Mouse (Mus musculus) gastrocnemius, adult 8-10 months (tissue): ENCODE measurements around the gene Hcfc1. TPM values are rescaled to one million over a fixed set of nuclear protein-coding genes. Genes with fewer than 3 reads are reported as not detected.

ENCODE experiments used
- total RNA-seq, 4 experiments: library from RNA; stranded (reverse); gene quantifications; 2 replicates each; pipeline ENCODE4 v1.2.4; 2022

The Hcfc1 gene
- total RNA-seq, 4 experiments from 2014 or later: 29.8 to 34.0 (median 32.0) TPM

Other genes starting within 250 kb of the Hcfc1 start
- gene Abcd1, start 249.8 kb downstream of the Hcfc1 start, total RNA-seq: 10 to 100 TPM; 16.6 to 20.5 (median 19.7) TPM
- gene Plxnb3, start 209.3 kb downstream of the Hcfc1 start, total RNA-seq: under 1 TPM; 0.24 to 0.70 (median 0.39) TPM
- gene Srpk3, start 192.0 kb downstream of the Hcfc1 start, total RNA-seq: 10 to 100 TPM; 30.4 to 34.6 (median 32.5) TPM
- 100 to 1,000 TPM; 347 to 391 (median 361) TPM for gene Idh3g, start 179.5 kb downstream of the Hcfc1 start, total RNA-seq
- gene Ssr4, start 179.3 kb downstream of the Hcfc1 start, total RNA-seq: 10 to 100 TPM; 79.3 to 97.7 (median 86.9) TPM
- 1 to 10 TPM in 1 of 4 experiments, under 1 TPM in 3; 0.44 to 1.0 (median 0.81) TPM for gene Pdzd4, start 141.4 kb downstream of the Hcfc1 start, total RNA-seq
- not detected for gene Avpr2, start 74.3 kb downstream of the Hcfc1 start, total RNA-seq
- 1 to 10 TPM; 1.7 to 3.1 (median 2.6) TPM for gene L1cam, start 70.3 kb downstream of the Hcfc1 start, total RNA-seq
- gene Arhgap4, start 44.5 kb downstream of the Hcfc1 start, total RNA-seq: 1 to 10 TPM in 1 of 4 experiments, under 1 TPM in 3; 0.22 to 1.1 (median 0.57) TPM
- gene Naa10, start 44.4 kb downstream of the Hcfc1 start, total RNA-seq: 10 to 100 TPM; 46.6 to 61.8 (median 47.7) TPM
- gene Renbp, start 35.5 kb downstream of the Hcfc1 start, total RNA-seq: 1 to 10 TPM in 3 of 4 experiments, under 1 TPM in 1; 0.87 to 2.3 (median 1.5) TPM
- 10 to 100 TPM; 34.9 to 39.0 (median 37.5) TPM for gene Irak1, start 57.6 kb upstream of the Hcfc1 start, total RNA-seq
- 1 to 10 TPM in 1 of 4 experiments, under 1 TPM in 1, not detected in 2; 0.46 to 1.5 TPM for gene Opn1mw, start 161.1 kb upstream of the Hcfc1 start, total RNA-seq
- gene Mecp2, start 169.0 kb upstream of the Hcfc1 start, total RNA-seq: 10 to 100 TPM; 27.8 to 32.8 (median 29.0) TPM
- gene Tex28, start 201.5 kb upstream of the Hcfc1 start, total RNA-seq: not detected
- gene Tktl1, start 210.9 kb upstream of the Hcfc1 start, total RNA-seq: not detected